Mouse (Mus musculus): ENCODE measurements around the gene Rnf111.
"Not testable (repeated sequence)": the region's sequence is repeated elsewhere in the genome, so short reads cannot be mapped to it uniquely, and the experiment has no call there.

Gene Rnf111

DNA sequence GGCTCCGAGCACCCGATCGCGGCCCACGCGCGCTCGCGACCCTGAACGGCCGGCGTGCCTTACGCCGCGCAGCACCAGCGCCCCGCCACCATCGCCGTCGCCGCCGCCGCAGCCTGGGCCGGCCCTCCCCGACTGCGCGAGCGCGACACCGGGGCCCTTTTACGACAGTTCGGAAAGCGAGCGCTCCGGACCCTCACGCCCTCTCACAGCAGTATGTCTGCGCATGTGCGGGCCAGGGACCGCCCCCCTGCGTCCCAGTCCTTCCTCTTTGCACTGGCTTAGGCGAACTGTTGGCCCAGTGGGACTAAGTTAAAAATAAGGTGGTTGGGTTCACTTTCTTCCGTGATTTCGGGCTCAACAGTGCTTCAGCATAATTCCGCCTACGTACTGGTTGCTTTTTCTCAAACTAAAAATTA is at the start of gene Rnf111:
TSS of gene Rnf111 (minus strand) at position 100 of the 416 bp plus-strand sequence.
- peak; percentile 97 to 99 for DNase-seq

DNA sequence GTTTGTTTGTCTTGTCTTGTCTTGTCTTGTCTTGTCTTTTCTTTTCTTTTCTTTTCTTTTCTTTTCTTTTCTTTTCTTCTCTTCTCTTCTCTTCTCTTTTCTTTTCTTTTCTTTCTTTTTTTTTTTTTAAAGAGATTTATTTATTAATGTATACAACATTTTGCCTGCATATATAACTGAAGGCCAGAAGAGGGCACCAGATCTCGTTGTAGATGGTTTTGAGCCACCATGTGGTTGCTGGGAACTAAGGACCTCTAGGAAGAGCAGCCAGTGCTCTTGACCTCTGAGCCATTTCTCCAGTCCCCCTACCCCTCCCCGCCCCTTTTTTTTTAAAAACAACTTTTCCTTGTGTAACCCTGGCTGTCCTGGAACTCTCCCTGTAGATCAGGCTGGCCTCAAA is 48.7 kb upstream of the Rnf111 start:
- not testable (repeated sequence) for DNase-seq

DNA sequence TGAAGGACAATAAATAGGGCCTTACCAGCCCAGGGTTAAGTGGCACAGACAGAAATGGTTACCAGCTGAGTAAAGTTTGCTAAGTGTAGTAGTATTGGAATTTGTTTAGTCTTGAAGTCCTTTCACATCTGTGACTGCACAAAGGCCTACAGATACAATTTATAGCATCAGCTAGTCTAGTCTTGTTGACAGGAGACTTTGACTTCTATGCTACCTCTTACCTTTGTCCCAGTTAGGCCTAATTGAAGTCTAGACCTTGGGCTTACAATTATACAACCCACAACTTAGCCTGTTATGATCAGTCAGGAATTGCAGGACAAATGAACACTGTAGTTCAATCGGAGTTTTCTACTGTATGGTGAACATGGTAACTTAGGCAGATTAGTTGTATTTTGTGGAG is 48.0 kb upstream of the Rnf111 start:
- no peak for DNase-seq

DNA sequence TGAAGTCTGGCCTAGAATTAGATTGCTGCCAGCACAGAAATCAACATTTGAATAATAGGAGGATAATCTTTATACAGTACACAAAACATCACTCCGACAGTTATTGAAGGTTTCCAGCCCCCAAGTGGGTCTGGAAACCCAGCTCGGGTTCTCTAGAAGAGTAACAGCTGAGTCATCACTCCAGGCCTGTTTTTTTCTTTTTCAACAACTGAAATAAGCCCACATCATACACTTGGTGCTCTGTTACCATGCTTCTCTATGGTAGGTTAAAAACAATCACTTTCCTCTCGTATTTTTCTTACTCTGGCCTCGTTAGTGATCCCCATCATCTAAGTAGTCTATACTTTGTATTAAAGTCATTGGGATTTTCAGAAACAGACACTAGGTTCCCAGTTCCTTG is 44.8 kb upstream of the Rnf111 start:
- no peak for DNase-seq

DNA sequence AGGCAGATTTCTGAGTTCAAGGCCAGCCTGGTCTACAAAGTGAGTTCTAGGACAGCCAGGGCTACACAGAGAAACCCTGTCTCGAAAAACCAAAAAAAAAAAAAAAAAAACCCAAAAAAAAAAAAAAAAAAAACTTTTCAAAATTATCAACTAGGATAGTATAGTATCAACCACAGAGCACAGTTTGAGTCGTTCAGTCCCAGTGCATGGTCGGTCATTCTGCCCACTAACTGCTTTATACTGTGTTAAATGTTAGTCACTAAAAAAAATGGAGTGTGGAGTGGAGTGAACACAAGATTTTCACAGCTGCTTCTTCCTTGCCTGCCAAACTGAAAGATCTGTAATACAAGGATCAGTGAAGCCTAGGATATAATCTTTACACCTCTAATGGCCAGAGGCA is 43.1 kb upstream of the Rnf111 start:
- not testable (repeated sequence) for DNase-seq

DNA sequence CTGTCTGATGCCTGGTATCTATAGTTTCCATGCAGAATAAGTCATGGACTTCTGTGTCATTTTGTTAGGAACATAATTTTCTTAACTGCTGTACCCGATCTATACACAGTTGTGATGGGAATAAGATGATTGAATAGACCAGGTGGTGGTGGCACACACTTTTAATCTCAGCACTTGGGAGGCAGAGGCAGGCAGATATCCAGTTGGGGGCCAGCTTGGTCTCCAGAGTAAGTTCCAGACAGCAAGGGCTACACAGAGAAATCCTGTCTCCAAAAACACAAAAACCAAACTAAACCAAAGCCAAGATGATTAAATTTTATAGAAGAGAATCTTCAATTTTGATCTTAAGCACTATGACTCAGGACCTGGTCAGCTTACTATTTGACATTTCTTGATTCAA is 41.3 kb upstream of the Rnf111 start:
- DNase-seq, result no peak

DNA sequence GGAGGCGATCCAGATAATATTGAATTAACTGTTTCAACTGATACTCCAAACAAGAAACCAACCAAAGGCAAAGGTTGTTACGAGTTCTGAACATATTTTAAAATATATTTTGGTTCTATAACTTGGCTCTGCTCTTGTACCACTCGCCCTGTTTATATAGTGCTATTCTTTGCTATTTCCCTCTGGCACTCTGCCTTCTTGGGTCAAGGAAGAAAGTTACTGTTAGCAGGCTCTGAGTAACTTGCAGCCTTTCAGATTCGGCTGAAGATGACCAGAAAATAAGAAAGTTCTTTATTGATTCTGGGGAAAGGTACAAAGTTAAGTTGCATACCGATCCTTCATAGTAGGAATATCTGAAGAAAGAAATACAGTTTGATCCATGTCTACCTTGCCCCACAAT is 40.5 kb upstream of the Rnf111 start:
- DNase-seq, result peak in 1 of 2 experiments; percentile 11

DNA sequence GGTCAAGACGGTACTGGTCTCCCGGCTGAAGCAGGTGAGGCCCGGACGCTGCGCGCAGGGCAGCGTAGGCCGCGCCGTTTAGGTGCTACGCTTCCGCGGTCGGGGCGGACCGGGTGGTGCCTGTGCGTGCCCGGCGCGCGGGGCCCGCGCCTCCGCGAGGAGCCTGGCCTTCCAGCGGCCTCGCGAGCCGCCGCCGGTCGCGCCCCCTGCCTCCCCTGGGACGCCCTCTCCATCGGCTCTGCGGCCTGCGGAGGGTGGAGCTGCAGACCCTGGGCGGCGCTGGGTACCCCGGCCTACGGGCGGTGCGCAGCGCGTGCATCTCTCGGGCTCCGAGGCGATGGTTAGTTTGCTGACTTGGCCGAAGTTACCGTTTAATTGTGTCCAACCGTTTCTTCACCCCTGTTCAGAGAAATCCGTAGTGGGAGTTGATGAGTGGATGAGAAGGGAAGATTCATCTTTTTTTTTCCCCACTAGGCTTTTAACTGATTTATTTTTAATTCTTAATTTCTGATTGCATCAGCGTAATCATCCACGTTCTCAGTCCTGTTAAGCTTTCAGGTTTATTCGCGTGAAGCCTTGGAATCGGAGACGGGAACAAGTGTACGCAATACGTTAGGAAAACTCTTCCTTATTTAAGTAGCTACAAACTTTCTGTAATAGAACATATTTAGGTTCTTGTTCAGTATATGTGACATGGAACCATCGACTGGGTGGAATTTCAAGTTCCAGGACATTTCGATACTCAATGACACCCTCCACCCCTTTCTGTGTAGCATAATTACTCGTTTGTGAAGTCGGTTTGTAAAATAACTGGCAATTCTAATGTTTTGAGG is 39.7 kb upstream of the Rnf111 start:
- DNase-seq, result peak; percentile 81 to 82

DNA sequence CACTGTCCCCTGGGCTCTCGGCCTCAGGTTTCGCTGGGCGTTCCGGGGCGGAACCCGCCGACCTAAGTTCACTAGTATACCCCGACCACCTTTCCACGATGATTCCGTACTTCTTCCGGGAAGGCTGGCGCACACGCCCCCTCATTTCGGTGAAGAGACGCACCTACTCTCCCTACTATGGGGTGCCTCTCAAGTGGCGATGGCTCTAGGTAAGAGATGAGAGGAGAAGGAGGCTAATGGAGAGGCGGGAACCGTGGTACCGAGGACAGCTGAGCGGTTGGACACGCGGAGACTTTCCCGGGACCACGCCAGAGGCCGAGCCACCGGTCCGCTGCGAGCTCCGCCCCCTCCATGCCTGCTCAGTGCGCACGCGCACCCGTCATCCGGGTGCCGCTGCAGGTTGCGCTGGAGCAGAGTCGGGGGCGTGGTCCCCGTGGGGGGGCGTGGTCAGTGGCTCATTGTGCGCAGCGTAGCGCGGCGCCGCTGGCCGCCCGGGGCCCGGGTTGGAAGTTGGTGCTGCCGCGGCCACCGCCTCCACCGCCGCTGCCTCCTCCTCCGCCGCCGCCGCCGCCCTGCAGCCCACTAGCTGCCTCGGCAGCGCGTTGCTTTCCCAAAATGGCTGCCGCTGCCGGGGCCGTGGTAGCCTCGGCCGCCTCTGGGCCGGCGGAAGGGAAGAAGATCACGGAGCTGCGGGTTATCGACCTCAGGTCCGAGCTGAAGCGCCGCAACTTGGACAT is 38.9 kb upstream of the Rnf111 start, which contains the start of gene Sltm:
TSS of gene Sltm (plus strand) at position 450 of the 737 bp plus-strand sequence.
- peak; percentile 100 for DNase-seq

DNA sequence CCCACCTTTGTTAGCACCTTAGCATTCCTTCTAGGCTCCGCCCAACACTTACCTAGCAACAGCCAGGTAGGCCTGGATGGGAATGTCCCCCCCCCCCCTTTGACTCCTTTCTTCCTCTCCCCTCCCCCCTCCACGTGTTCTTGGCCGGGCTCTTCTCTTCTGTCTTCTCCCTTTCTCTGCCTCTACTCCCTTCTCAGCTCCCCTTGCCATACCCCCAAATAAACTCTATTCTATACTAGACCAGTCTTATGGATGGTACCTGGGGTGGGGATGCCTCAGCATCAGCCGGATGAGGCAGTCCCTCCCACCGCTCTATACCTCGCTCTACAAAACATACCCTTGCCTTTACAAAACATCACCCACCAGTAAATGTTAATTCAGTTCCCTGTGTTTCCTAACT is 38.1 kb upstream of the Rnf111 start:
- peak; percentile 10 to 19 for DNase-seq

DNA sequence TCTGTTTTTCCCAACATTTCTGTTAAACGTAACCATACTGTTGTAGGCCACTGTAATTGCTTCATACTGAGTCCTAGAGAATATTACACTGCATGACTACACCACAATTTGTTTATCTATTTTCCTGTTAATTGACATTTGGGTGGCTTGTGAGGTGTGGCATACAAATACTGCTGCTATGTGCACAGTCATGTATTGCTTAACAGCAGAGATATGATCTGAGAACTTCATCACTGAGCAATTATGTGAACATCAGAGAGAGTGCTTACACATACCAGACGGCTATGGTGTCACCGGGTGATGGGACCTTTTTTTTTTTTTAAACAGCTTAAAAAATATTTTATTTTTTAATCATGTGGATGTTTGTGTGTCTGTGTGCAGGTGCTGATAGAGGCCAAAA is 29.8 kb upstream of the Rnf111 start:
- no peak for DNase-seq

DNA sequence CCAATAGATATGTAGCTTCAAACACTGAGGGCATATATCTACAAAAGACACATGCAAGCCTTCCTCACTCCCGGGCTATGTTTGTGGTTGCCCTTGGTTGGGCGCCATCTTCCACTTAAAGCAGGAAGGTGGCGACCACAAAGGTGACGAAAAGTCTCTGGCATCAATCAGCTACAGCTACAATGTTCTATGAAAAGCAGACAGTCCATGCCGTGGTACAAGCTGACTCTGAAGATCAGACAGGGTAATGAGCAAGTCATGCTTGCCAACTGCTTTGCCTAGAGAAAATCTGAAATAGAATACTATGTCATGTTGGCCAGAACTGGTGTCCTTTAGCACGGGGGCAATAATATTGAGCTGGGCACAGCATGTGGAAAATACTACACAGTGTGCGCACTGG is 20.8 kb upstream of the Rnf111 start:
- no peak for DNase-seq

DNA sequence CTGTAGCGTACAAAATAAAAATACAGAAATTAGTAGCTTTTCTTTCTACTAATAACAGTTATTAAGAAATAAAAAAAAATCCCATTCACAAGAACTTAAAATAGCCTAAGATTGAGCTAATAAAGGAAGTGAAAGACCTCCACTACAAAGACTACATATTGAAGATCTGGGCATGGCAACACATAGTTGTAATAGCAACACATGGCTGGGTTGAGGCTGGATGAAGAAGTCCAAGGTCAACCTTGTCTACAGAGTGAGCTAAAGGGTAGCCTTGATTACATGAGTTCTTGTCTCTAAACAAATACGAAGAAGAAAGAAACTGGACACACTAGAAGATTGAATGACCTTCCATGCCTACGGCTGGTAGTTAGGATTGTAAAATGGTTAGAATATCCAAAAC is 20.3 kb upstream of the Rnf111 start:
- DNase-seq, result no peak

DNA sequence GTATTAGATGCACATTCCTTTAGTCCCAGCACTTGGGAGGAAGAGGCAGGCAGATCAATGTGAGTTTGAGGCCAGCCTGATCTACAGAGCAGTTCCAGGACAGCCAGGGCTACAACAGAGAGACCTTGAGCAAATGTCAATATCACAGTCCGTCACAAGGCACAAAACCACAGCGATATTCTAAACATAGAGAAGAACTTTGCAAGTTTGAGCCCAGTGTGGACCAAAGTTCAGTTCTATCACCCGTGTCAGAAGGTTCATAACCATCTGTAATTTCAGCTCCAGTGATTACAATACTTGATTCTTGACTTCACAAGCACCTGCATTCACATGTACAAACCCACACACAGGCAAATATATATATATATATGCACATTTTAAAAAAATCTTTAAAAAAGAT is 17.1 kb upstream of the Rnf111 start:
- DNase-seq, result no peak

DNA sequence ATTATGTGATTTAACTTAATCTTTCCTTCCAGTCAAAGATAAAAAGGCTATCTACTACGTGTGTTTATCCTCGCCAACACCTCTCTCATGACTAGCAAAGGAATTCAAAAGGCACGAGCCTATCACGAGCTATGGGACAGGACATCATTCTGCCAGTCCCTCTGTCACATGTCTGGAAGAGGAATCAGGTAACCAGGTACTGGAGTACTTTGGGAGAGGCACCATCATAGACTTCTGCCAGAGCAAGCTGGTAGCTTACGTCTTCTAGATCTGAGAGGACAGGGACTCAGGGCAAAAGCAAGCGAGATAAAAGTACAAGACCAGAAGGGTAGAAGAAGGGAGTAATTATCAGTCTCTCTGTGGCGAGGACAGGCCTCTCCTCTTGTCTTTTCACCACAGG is 8.2 kb upstream of the Rnf111 start:
- no peak for DNase-seq

DNA sequence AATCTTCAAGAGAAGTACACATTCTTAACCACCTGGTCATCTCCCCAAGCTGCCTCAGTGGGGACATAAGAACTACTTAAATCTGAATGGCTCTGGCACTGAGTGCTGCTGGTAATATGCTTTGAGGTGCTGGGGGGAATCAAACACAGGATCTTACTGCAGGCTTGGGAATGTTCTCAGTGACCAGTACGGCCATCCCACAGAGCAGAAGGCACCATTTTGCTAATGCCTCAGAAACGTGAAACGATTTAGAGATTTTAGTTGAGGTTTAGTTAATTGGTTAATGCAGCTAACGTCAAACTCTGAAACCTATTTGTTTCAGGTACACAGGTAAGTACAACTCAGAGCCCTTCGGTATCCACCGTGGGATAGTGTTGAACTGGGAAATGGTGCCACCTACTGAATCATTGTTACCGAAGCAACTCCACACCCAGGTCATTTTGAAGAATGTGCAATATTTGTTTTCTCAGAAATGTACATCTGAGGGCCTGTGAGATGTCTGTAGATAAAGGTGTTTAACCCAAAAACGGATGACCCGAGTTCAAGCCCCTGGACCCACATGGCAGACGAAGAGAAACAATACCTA is 7.6 kb upstream of the Rnf111 start:
- DNase-seq, result peak in 1 of 2 experiments; percentile 7

DNA sequence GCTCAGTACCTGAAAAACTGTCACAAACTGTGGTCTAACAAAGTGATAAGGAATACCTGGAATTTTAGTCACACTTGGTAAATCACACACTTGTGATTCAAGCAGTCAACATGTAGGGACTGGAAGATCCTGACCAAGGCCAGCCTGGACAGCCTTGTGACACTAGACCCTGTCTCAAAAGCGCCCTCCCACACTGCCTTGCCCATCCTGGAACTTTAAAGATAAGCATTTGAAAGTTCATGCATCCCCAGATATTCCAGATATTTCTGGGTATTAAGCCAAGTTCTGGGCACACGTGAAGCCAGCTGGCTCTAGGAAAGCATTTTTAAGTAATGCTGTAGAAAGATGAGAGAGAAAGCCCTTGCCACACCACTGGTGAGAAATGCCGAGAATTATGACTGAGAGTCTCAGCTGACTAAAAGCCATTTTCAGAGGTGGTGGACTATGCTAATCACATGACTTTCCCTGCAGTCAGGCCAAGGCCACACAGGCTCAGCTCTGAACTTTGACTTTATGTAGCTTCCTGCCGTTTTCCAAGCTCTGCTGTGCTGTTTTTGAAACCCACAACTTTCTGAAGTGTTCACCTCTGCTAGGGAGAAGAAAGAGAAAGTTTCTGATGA is 6.5 kb upstream of the Rnf111 start:
- no peak for DNase-seq

DNA sequence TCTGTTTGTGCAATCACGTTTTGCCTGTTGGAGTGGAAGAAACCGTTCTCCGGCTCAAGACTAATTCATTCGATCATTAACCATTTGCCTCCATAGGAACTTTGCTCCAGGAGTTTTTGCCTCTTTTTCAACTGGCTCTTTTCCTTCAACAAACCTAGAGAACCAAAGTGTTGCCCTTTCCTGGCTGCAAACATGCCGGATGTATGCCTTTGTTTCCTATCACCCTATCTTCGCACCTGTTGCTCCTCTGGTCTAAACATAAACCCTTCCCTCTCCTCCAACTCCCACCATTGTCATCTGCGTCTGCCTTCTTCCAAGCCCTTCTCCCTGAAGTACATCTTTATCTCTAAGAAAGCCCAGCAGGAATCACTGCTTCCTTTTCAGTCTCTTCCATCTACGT is 3.3 kb upstream of the Rnf111 start:
- no peak for DNase-seq

DNA sequence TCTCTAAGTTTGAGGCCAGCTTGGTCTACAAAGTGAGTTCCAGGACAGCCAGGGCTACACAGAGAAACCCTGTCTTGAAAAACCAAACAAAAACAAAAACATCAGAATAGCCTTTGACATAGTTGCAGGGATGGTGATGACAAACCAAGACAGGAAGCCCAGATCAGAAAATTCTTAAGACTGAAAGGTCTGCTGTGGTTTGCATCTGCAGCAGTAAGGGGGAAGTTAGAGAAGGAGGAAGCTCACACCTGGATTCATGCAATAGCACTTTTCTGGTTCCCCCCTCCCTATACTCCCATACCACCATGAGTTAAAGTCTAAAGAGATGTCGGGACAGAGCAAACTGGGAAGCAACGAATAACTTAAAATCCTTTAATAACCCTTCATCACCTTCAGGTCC is 2.7 kb upstream of the Rnf111 start:
- DNase-seq, result no peak

DNA sequence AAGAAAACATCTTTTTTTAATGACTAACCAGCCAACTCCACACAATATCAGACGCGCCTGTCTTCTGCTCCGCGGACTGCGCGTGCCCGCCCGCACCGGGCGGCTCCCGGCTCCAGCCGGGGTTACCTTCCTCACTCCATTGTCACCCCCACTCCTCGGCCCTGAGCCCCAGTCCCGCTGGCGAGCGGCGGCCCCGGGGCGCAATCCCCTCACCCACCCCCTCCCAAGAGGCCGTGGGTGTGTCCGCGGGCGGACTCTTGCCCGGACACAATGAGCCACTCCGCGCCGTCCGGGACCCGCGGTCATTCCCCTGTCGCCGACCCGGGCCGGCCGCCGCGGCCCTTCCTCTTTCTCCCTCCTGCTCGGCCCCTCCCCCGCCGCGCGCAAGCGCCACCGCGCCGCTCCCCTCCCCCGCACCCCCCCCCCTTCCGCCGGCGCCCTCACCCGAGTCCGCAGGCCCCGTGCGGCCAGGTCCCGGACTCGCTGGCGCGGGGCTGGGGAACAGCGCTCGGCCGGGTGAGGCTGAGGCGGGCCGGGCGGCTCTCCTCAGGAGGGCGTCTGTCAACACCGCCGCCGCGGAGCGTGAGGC is 416 bp downstream of the Rnf111 start:
- DNase-seq, result peak; percentile 82 to 83

DNA sequence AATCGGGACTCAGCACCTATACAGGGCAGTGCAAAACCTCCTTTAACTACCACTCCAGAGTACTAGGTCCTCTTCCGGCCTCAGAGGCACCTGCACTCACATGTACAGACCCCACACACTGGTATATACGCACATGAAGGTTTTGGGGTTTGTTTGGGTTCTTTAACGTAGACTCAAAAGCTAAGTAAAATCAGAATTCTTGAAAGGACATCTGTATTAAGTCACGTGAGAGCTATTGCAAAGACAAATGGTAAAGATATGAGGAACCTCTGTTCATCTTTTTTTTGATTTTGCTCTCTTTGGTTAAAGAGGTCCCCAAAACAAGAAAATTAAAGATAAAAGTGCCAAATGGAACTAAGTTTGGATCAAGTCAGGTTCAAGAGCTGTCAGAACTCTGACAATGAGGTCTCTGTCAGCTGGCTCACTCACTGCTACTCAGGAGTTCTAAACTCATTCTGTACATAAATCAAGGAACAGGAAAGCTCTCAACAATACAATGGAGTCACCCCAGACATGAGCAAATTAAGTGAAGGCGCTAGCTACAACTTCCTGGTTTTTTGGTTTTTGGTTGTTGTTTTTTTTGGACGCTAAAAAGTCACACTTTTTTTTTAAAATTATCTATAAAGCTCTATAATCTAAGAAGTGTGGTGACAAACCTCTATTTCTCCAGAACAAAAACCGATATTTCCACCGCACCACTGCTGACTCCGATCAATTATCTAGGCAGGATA is 1.1 kb downstream of the Rnf111 start:
- DNase-seq, result no peak

DNA sequence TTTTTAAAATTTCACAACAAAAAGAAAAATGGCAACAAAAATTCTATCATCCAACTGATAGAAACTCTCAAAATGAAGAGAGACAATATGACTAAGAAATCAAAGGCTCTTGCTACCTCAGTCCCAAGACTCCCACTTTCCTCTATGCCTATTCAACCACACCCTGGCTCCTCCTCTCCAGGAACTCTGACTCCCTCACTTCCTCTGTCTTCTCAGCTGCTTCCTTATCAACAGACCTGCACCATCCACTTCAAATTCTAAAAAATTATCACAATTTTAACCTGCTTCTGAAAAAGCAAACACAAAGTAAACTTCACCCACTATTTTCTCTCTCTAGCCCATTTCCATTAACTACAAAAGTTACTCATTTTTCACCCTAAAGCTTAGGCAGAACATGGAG is 6.5 kb downstream of the Rnf111 start:
- no peak for DNase-seq
